Mouse (Mus musculus) embryonic facial prominence, embryonic 14.5 days (tissue): ENCODE data around the gene Mtmr4. TPM values are rescaled to one million over a fixed set of nuclear protein-coding genes. Genes with fewer than 3 reads are reported as not detected.

Experiments used
- ATAC-seq: fragments of 200-750 bp; cut with Nextera tagmentation; 2 replicates; pipeline ENCODE4 v1.8.0; 2017; ENCODE audit warnings: low read depth, moderate number of reproducible peaks, moderate TSS enrichment
- DNase-seq: peaks from one replicate; pipeline ENCODE4 v3.0.0-alpha.2; 2015; ENCODE audit warnings: low spot score
- H3K27ac ChIP-seq: fragments of 300-500 bp; sonication (generic); replicated peaks from 2 replicates; pipeline ENCODE4 v1.5.1; 2014; ENCODE audit warnings: low read depth, mild to moderate bottlenecking, low read length, moderate library complexity
- H3K27me3 ChIP-seq: fragments of 300-500 bp; sonication (generic); replicated peaks from 2 replicates; pipeline ENCODE4 v1.6.1; 2014; ENCODE audit warnings: low read length; ENCODE audit not compliant: control insufficient read depth, insufficient read depth
- H3K36me3 ChIP-seq: fragments of 300-500 bp; sonication (generic); 2 replicates; pipeline ENCODE4 v1.6.1; 2014; ENCODE audit warnings: low read length, mixed read lengths; ENCODE audit not compliant: control insufficient read depth, insufficient read depth
- H3K4me1 ChIP-seq: fragments of 300-500 bp; sonication (generic); 2 replicates; pipeline ENCODE4 v1.6.1; 2014; ENCODE audit warnings: antibody characterized with exemption, low read length; ENCODE audit not compliant: control insufficient read depth, insufficient read depth
- H3K4me2 ChIP-seq: fragments of 300-500 bp; sonication (generic); 2 replicates; pipeline ENCODE4 v1.6.1; 2014; ENCODE audit warnings: low read depth, mild to moderate bottlenecking, low read length, moderate library complexity, mixed read lengths
- H3K4me3 ChIP-seq: fragments of 300-500 bp; sonication (generic); 2 replicates; pipeline ENCODE4 v1.5.1; 2014; ENCODE audit warnings: low read depth, mild to moderate bottlenecking, low read length
- H3K9ac ChIP-seq: fragments of 300-500 bp; sonication (generic); 2 replicates; pipeline ENCODE4 v1.6.1; 2014; ENCODE audit warnings: low read depth, mild to moderate bottlenecking, low read length, moderate library complexity, mixed read lengths
- H3K9me3 ChIP-seq: fragments of 300-500 bp; sonication (generic); 2 replicates; pipeline ENCODE4 v1.6.1; 2016; ENCODE audit warnings: low read length; ENCODE audit not compliant: control insufficient read depth
- WGBS: fragments of 180-500 bp; shearing (Covaris S2); extraction: QIAGEN DNeasy Blood & Tissue Kit; methylation state at CpG from one replicate; pipeline ENCODE4 v1.1.7; 2014; 5-methylcytosine and 5-hydroxymethylcytosine counted together
- polyA plus RNA-seq: library from polyadenylated mRNA; unstranded; fragments of >200 nt; fragmentation: Nextera tagmentation; extraction: Ambion mirVana; gene quantifications from 2 replicates; pipeline ENCODE4 v1.2.1, GENCODE M21; 2014

Mtmr4 gene
- polyA plus RNA-seq, 1 experiment from 2014 or later, result 34.3 TPM

DNA sequence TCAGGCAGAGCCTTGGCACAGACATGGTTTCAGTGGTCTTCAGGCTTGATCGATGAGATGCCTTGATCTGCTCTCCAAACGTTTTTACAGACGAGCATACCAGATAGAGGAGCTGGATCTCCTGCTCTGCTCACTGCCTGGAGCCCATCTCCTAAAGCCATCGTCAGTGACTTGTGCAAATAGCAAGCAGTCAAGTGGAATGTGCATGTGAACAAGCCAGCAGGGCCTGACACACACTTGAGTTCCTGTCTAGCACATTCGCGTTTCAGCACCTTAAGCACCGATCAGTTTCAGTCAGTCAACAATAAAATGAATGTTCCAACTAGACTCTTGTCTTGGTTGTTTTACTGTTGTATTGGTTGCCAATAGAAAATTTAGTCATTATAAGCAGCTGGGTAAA lies 67.3 kb downstream of the Mtmr4 start:
- H3K4me2 ChIP-seq, result no peak overlapping the region
- no peaks in the 10 kb centered on the region for H3K9me3 ChIP-seq
- 68% methylated on average over 7 of the region's 7 CpGs for WGBS
- 0 out of 2 replicates have a peak, but pooled peaks cover 4% of the 10 kb centered on the region for H3K27me3 ChIP-seq
- H3K4me1 ChIP-seq, result no peaks in the 10 kb centered on the region
- ATAC-seq (no peak), DNase-seq (no peak)
- H3K36me3 ChIP-seq, result no peaks in the 10 kb centered on the region
- no peak overlapping the region for H3K4me3 ChIP-seq
- no peak overlapping the region for H3K27ac ChIP-seq
- no peak overlapping the region for H3K9ac ChIP-seq

DNA sequence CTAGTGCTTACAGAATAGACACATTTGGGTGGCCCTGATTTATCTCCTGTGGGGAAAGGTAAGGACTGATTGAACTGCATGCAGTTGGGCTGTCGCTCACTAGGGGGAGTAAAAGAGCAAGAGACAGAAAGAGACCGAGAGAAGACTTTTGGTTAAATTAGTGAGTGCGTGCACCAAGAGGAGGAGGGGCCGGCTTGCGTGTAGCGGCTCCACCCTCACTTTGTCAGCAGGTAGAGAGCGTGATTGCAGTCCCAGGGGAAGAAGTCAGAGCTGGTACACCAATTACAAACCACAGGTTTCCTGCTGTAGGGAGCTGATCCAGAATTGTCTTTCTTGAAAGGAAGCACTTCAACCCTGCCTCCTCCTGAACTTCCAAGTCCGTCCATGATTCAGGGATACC lies 70.4 kb downstream of the Mtmr4 start, which contains the start of gene Rnf43:
Gene Rnf43, plus strand, starts transcription at position 316 of the 400 bp plus-strand sequence.
- Histone ChIP-seq H3K36me3 (no peaks in the 10 kb centered on the region), H3K4me1 (no peaks in the 10 kb centered on the region), H3K9me3 (no peaks in the 10 kb centered on the region), H3K4me3 (peak within 1 kb of the TSS; percentile 49), H3K9ac (peak within 1 kb of the TSS; percentile 63), H3K4me2 (peak within 1 kb of the TSS; percentile 69), H3K27ac (peak within 1 kb of the TSS; percentile 50), H3K27me3 (0 out of 2 replicates have a peak, but pooled peaks cover 7% of the 10 kb centered on the region)
- 0% methylated on average over 8 of the region's 8 CpGs for WGBS
- peak; percentile 94 for DNase-seq
- peak; percentile 96 for ATAC-seq

DNA sequence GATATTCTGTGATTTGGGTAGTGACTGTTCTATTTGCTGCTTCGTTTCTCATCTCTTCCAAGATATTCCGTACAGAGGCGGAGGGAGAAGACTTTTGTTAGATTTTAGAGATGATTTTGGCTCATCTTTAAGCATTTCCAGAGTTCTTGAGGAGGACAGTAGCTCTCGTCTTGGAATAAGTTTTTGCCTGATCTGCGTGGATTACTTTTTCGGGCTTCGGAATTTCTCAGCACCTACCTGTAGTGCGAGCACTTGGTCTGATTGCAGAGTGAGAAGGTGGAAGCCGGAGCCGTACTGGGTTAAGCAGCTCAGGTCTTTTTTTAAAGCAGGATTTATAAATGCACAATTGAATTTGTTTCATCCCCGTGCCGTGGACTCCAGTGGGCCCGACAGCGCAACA lies 70.9 kb downstream of the Mtmr4 start:
- peak overlapping the region; percentile 69 for H3K4me2 ChIP-seq
- H3K4me3 ChIP-seq, result peak overlapping the region; percentile 49
- ATAC-seq (0 out of 2 replicates have a peak, but pooled peaks have one; percentile 38), DNase-seq (no peak)
- H3K9me3 ChIP-seq, result no peaks in the 10 kb centered on the region
- 12% methylated on average over 14 of the region's 14 CpGs for WGBS
- H3K9ac ChIP-seq, result peak overlapping the region; percentile 63
- peak overlapping the region; percentile 50 for H3K27ac ChIP-seq
- H3K4me1 ChIP-seq, result no peaks in the 10 kb centered on the region
- no peaks in the 10 kb centered on the region for H3K36me3 ChIP-seq
- 0 out of 2 replicates have a peak, but pooled peaks cover 7% of the 10 kb centered on the region for H3K27me3 ChIP-seq

DNA sequence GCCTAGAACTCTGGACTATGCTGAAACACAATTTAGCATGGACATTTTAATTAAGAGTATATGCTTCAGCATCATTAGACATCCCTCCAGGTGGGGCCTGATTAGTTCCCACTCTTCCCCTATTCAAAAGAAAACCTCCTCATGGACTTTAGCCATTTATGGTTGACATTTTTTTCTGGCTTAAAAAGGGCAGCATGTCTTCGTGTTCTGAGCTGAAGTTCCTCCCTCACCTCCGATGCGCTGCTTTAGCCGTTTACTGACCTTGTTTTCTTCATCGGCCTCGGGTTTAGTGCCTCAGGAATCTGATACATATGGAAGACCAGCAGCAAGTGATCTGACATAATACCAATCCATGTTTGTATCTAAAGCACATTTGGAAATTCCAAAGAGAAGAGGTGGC lies 72.0 kb downstream of the Mtmr4 start:
- DNase-seq, result no peak
- H3K27me3 ChIP-seq, result 0 out of 2 replicates have a peak, but pooled peaks cover 7% of the 10 kb centered on the region
- no peaks in the 10 kb centered on the region for H3K36me3 ChIP-seq
- peak overlapping the region; percentile 49 for H3K4me3 ChIP-seq
- peak overlapping the region; percentile 63; the same call in 1 of the 2 replicates for H3K9ac ChIP-seq
- no peaks in the 10 kb centered on the region for H3K9me3 ChIP-seq
- 69% methylated on average over 6 of the region's 6 CpGs for WGBS
- no peaks in the 10 kb centered on the region for H3K4me1 ChIP-seq
- peak overlapping the region; percentile 69 for H3K4me2 ChIP-seq
- ATAC-seq, result no peak
- H3K27ac ChIP-seq, result no peak overlapping the region

DNA sequence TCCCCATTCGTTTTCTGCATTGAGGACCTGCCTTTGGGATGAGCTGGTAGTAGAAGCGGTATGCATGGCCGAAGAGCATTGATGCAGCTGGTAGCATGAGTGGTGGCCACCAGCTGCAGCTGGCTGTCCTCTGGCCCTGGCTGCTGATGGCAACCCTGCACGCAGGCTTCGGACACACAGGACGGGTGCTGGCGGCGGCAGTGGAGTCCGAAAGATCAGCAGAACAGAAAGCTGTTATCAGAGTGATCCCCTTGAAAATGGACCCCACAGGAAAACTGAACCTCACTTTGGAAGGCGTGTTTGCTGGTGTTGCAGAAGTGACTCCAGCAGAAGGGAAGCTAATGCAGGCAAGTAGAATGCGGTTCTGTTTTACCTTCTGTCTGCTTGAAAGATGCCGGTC lies 72.6 kb downstream of the Mtmr4 start:
- Histone ChIP-seq H3K4me3 (peak overlapping the region; percentile 49), H3K4me1 (no peaks in the 10 kb centered on the region), H3K9ac (peak overlapping the region; percentile 63; the same call in 1 of the 2 replicates), H3K9me3 (no peaks in the 10 kb centered on the region), H3K27ac (no peak overlapping the region), H3K36me3 (no peaks in the 10 kb centered on the region), H3K27me3 (0 out of 2 replicates have a peak, but pooled peaks cover 7% of the 10 kb centered on the region), H3K4me2 (peak overlapping the region; percentile 69)
- DNase-seq (no peak), ATAC-seq (no peak)
- 70% methylated on average over 12 of the region's 12 CpGs for WGBS

DNA sequence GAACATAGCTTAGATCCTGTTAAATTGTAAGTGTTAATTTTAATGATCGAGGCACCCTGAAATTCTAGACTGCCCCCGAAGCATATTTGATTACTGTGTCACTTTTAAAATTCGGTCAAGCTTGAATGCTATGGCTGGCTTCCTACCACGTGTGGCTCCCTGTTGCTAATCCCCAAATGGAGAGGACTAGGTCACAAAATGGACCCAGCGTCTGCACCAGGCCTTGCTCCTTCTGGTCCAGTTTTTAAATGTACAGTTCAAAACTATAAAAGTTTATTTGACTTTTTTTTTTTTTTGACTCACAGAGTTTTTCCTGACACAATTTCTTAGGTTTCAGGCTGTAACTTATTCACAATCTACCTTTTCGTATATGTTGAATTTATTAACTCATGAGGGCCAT lies 73.3 kb downstream of the Mtmr4 start:
- Histone ChIP-seq H3K9ac (no peak overlapping the region), H3K4me2 (peak overlapping the region; percentile 40)
- WGBS, result 59% methylated on average over 6 of the region's 6 CpGs

DNA sequence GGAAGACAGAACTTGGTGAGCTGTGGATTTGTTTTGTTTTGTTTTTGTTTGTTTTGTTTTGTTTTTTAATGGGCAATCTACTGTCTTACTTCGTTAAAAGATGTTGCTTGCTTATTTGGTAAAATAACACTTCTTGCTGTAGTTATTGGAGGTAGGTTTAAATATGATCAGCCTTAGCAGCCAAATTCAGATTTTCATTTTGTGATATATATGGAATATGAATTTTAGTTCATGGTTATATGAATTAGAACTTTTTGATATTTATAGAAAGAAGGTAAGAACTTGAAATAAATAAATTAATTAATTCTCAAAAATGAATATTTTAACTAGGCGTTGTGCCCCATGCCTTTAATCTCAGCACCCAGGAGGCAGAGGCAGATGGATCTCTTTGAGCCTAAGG lies 73.7 kb downstream of the Mtmr4 start:
- DNase-seq, result no peak

More for the DNA sequence above, 73.3 kb downstream of the Mtmr4 start:
- ATAC-seq (no peak), DNase-seq (no peak)
- Histone ChIP-seq H3K4me1 (no peaks in the 10 kb centered on the region), H3K36me3 (no peaks in the 10 kb centered on the region), H3K27ac (no peak overlapping the region), H3K27me3 (0 out of 2 replicates have a peak, but pooled peaks cover 7% of the 10 kb centered on the region), H3K9me3 (no peaks in the 10 kb centered on the region), H3K4me3 (peak overlapping the region; percentile 21)

More for the DNA sequence above, 73.7 kb downstream of the Mtmr4 start:
- no peaks in the 10 kb centered on the region for H3K9me3 ChIP-seq
- H3K4me3 ChIP-seq, result peak overlapping the region; percentile 28
- H3K9ac ChIP-seq, result no peak overlapping the region
- H3K4me2 ChIP-seq, result peak overlapping the region; percentile 40
- no peak overlapping the region for H3K27ac ChIP-seq
- ATAC-seq, result no peak
- H3K27me3 ChIP-seq, result 0 out of 2 replicates have a peak, but pooled peaks cover 7% of the 10 kb centered on the region
- 70% methylated on average over 2 of the region's 2 CpGs for WGBS
- H3K4me1 ChIP-seq, result no peaks in the 10 kb centered on the region
- no peaks in the 10 kb centered on the region for H3K36me3 ChIP-seq
